Mouse (Mus musculus) testis, adult 2 months (tissue): ENCODE measurements at regions not wholly inside any gene's neighbourhood (a gene's known extent, or its start where the extent isn't known, plus 50 kb on each side); places are given as distances from the start of the nearest gene placed in this dataset.

Experiments
- CTCF ChIP-seq: fragments of 200-500 bp; IDR thresholded peaks from 2 replicates; pipeline ENCODE4 v1.5.1; 2012; ENCODE audit warnings: low read depth, mild to moderate bottlenecking, inconsistent platforms, low read length, moderate library complexity; ENCODE audit not compliant: control insufficient read depth, insufficient read depth, insufficient replicate concordance
- POLR2A ChIP-seq: fragments of 200-500 bp; IDR thresholded peaks from 2 replicates; pipeline ENCODE4 v1.6.1; 2012; ENCODE audit warnings: low read depth, mild to moderate bottlenecking, inconsistent platforms, low read length, moderate library complexity; ENCODE audit not compliant: control insufficient read depth

DNA sequence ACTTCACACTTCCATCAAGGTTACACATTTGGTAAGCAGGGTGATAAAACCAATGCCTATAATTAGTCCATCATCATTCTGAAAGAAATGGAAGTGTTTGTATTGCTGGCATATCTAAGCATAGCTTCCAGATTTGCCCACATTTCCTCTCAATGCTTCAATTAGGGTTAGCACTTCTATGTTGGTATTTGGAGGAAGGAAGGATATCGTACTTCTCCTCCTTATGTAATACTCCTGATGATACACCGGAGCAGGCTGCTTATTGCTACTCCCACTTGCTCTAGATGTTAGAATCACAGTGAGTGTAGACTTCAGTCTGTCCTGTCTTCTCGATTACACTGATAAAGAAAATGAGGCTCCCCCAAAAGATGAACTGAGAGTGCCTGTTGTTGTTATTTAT, 185.4 kb downstream of the Abcc12 start:
- no peak for TF ChIP-seq CTCF
- no peak for TF ChIP-seq POLR2A
